Mouse (Mus musculus) right cerebral cortex, postnatal 4 days (tissue): ENCODE data around the gene Ppp3cb.
A peak's percentile ranks its signal among the peaks of the same experiment; 100 is the strongest.

Source experiments
- DNase-seq: peaks from one replicate; pipeline ENCODE4 v3.0.0-alpha.2; 2022

Ppp3cb gene

GRCm38 (mm10) chr14:20479291-20480194 lies 66.8 kb downstream of the Ppp3cb start, which contains the start of gene Anxa7:
Gene Anxa7 (minus strand): TSS chr14:20480133.
- DNase-seq, result peak; percentile 69

- no peak for DNase-seq
Observed at GRCm38 (mm10) chr14:20478801-20479200, 67.6 kb downstream of the Ppp3cb start.

GRCm38 (mm10) chr14:20478385-20478784 lies 68.0 kb downstream of the Ppp3cb start:
- no peak for DNase-seq

- no peak for DNase-seq
Observed at GRCm38 (mm10) chr14:20477261-20478025, 68.9 kb downstream of the Ppp3cb start.

- no peak for DNase-seq
Observed at GRCm38 (mm10) chr14:20460216-20460615, 86.2 kb downstream of the Ppp3cb start.

GRCm38 (mm10) chr14:20458378-20458777 lies 88.0 kb downstream of the Ppp3cb start:
- no peak for DNase-seq

GRCm38 (mm10) chr14:20452929-20453328 lies 93.4 kb downstream of the Ppp3cb start:
- no peak for DNase-seq

GRCm38 (mm10) chr14:20451765-20452331 lies 94.5 kb downstream of the Ppp3cb start, which contains the start of gene Cfap70:
Gene Cfap70 (minus strand): TSS chr14:20452226.
- peak; percentile 33 for DNase-seq

- DNase-seq, result no peak
Observed at GRCm38 (mm10) chr14:20451302-20451701, 95.1 kb downstream of the Ppp3cb start.
